Mouse (Mus musculus): ENCODE data around the gene Anapc16.

GRCm38 (mm10) chr10:59972534-59972933 lies 30.4 kb downstream of the Anapc16 start:
- TF ChIP-seq CTCF (IDR thresholded peaks at IDR 0.05; ENCODE audit: low read depth): no peak
- TF ChIP-seq EP300 (optimal IDR thresholded peaks at IDR 0.05): no peak

Data from stomach, postnatal 0 days (tissue).